Mouse (Mus musculus) liver, embryonic 12.5 days (tissue): ENCODE measurements around the gene Rnase12. TPM values are rescaled to one million over a fixed set of nuclear protein-coding genes. Genes with fewer than 3 reads are reported as not detected.

Source experiments
- ATAC-seq: fragments of 200-750 bp; cut with Nextera tagmentation; 2 replicates; pipeline ENCODE4 v1.8.0; 2017; ENCODE audit warnings: moderate number of reproducible peaks, mild to moderate bottlenecking, moderate library complexity
- H3K27ac ChIP-seq: fragments of 300-500 bp; sonication (generic); 2 replicates; pipeline ENCODE4 v1.5.1; 2016; ENCODE audit warnings: mild to moderate bottlenecking
- H3K27me3 ChIP-seq: fragments of 300-500 bp; sonication (generic); replicated peaks from 2 replicates; pipeline ENCODE4 v1.6.1; 2016; ENCODE audit warnings: mild to moderate bottlenecking, moderate library complexity
- H3K36me3 ChIP-seq: fragments of 300-500 bp; sonication (generic); 2 replicates; pipeline ENCODE4 v1.6.1; 2016; ENCODE audit warnings: mild to moderate bottlenecking, moderate library complexity
- H3K4me1 ChIP-seq: fragments of 300-500 bp; sonication (generic); 2 replicates; pipeline ENCODE4 v1.6.1; 2016
- H3K4me2 ChIP-seq: fragments of 300-500 bp; sonication (generic); 2 replicates; pipeline ENCODE4 v1.6.1; 2016; ENCODE audit warnings: mild to moderate bottlenecking, moderate library complexity
- H3K4me3 ChIP-seq: fragments of 300-500 bp; sonication (generic); 2 replicates; pipeline ENCODE4 v1.5.1; 2016; ENCODE audit warnings: mild to moderate bottlenecking, moderate library complexity
- H3K9ac ChIP-seq: fragments of 300-500 bp; sonication (generic); 2 replicates; pipeline ENCODE4 v1.6.1; 2016; ENCODE audit warnings: mild to moderate bottlenecking, moderate library complexity
- H3K9me3 ChIP-seq: fragments of 300-500 bp; sonication (generic); replicated peaks from 2 replicates; pipeline ENCODE4 v1.6.1; 2016; ENCODE audit warnings: mild to moderate bottlenecking, moderate library complexity
- WGBS: fragments of 180-500 bp; shearing (Covaris S2); methylation state at CpG from one replicate; pipeline ENCODE4 v1.1.7; 2016; ENCODE audit not compliant: insufficient replicate concordance; 5-methylcytosine and 5-hydroxymethylcytosine counted together
- polyA plus RNA-seq: library from polyadenylated mRNA; unstranded; fragments of >200 nt; fragmentation: Nextera tagmentation; extraction: Ambion mirVana; gene quantifications from 2 replicates; pipeline ENCODE4 v1.2.1, GENCODE M21; 2016

Gene Rnase12
- polyA plus RNA-seq, 1 experiment from 2014 or later, result 1.4 TPM

GRCm38 (mm10) chr14:51081035-51081434 is 23.6 kb upstream of the Rnase12 start:
- Histone ChIP-seq H3K27ac (no peak overlapping the region), H3K9ac (no peak overlapping the region), H3K4me3 (no peak overlapping the region), H3K36me3 (no peaks in the 10 kb centered on the region), H3K27me3 (peaks cover 59% of the 10 kb centered on the region), H3K9me3 (no peaks in the 10 kb centered on the region), H3K4me1 (peaks cover 36% of the 10 kb centered on the region), H3K4me2 (no peak overlapping the region)
- 63% methylated on average over 2 of the region's 2 CpGs for WGBS
- no peak for ATAC-seq

- 55% methylated on average over 1 of the region's 1 CpGs for WGBS
- no peak overlapping the region for H3K4me3 ChIP-seq
- H3K4me2 ChIP-seq, result no peak overlapping the region
- peaks cover 63% of the 10 kb centered on the region for H3K27me3 ChIP-seq
- no peak overlapping the region for H3K9ac ChIP-seq
- no peak overlapping the region for H3K27ac ChIP-seq
- no peaks in the 10 kb centered on the region for H3K36me3 ChIP-seq
- no peak for ATAC-seq
- no peaks in the 10 kb centered on the region for H3K9me3 ChIP-seq
- peaks cover 17% of the 10 kb centered on the region for H3K4me1 ChIP-seq
Observed at GRCm38 (mm10) chr14:51079180-51079579, 21.7 kb upstream of the Rnase12 start.

DNA sequence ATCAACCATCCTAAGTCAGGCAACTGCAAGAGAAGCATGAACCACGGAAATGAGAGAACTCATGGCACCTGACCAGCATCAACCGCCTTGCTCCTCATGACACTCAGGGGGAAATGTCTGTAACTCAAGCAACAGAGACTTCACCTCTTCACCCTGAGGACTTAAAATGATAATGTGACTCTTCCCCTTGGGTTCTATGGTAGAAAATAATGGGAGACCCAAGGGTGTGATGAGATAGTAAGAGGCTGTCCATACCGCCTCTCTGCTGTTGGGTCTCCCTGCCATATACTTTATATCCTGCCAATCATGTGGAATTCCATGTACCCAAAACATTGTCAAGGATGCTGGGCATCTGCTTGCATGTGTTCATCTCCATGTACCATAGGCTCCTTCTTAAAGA is 16.9 kb upstream of the Rnase12 start, which contains the start of gene Olfr750:
Gene Olfr750, minus strand, starts transcription at position 101 of the 400 bp plus-strand sequence.
- no peaks in the 10 kb centered on the region for H3K9me3 ChIP-seq
- H3K27me3 ChIP-seq, result peaks cover 34% of the 10 kb centered on the region
- no peak within 1 kb of the TSS for H3K9ac ChIP-seq
- no peak within 1 kb of the TSS for H3K27ac ChIP-seq
- no peaks in the 10 kb centered on the region for H3K36me3 ChIP-seq
- no peaks in the 10 kb centered on the region for H3K4me1 ChIP-seq
- WGBS, result 71% methylated on average over 3 of the region's 3 CpGs
- no peak within 1 kb of the TSS for H3K4me2 ChIP-seq
- H3K4me3 ChIP-seq, result no peak within 1 kb of the TSS
- no peak for ATAC-seq

GRCm38 (mm10) chr14:51069617-51070016 is 12.2 kb upstream of the Rnase12 start:
- Histone ChIP-seq H3K9me3 (no peaks in the 10 kb centered on the region), H3K36me3 (no peaks in the 10 kb centered on the region), H3K4me3 (no peak overlapping the region), H3K27me3 (peaks cover 29% of the 10 kb centered on the region; the same call in 1 of the 2 replicates), H3K9ac (no peak overlapping the region), H3K27ac (no peak overlapping the region), H3K4me1 (peaks cover 13% of the 10 kb centered on the region), H3K4me2 (no peak overlapping the region)
- 62% methylated on average over 2 of the region's 2 CpGs for WGBS
- ATAC-seq, result no peak

DNA sequence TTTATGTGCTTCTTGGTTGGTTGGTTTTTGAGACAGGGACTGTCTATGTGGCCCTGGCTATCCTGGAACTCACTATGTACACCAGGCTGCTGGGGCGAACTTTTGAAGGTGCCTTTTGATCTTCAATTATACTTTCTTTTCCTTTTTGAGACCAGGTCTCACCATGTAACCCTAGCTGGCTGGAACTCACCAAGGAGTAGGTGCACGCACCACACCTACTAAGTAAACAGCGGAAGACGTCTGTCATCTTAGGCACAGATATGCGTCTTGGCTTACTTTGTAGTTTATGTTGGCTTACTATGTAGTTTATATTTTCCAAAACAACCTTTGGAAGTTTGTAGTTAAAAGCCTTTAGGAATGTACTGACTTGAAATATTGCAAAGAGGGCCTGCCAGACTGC is 11.5 kb upstream of the Rnase12 start:
- H3K4me2 ChIP-seq, result no peak overlapping the region
- WGBS, result 74% methylated on average over 5 of the region's 5 CpGs
- H3K4me1 ChIP-seq, result peaks cover 15% of the 10 kb centered on the region
- H3K9me3 ChIP-seq, result no peaks in the 10 kb centered on the region
- H3K4me3 ChIP-seq, result no peak overlapping the region
- peaks cover 25% of the 10 kb centered on the region; the same call in 1 of the 2 replicates for H3K27me3 ChIP-seq
- no peak for ATAC-seq
- H3K9ac ChIP-seq, result no peak overlapping the region
- H3K27ac ChIP-seq, result no peak overlapping the region
- H3K36me3 ChIP-seq, result no peaks in the 10 kb centered on the region

GRCm38 (mm10) chr14:51060761-51061160 is 3.3 kb upstream of the Rnase12 start:
- Histone ChIP-seq H3K27ac (no peak overlapping the region), H3K36me3 (no peaks in the 10 kb centered on the region), H3K4me1 (peaks cover 25% of the 10 kb centered on the region), H3K27me3 (no peaks in the 10 kb centered on the region), H3K4me3 (no peak overlapping the region), H3K9ac (no peak overlapping the region), H3K9me3 (no peaks in the 10 kb centered on the region), H3K4me2 (no peak overlapping the region)
- ATAC-seq, result no peak
- 75% methylated on average over 5 of the region's 5 CpGs for WGBS

DNA sequence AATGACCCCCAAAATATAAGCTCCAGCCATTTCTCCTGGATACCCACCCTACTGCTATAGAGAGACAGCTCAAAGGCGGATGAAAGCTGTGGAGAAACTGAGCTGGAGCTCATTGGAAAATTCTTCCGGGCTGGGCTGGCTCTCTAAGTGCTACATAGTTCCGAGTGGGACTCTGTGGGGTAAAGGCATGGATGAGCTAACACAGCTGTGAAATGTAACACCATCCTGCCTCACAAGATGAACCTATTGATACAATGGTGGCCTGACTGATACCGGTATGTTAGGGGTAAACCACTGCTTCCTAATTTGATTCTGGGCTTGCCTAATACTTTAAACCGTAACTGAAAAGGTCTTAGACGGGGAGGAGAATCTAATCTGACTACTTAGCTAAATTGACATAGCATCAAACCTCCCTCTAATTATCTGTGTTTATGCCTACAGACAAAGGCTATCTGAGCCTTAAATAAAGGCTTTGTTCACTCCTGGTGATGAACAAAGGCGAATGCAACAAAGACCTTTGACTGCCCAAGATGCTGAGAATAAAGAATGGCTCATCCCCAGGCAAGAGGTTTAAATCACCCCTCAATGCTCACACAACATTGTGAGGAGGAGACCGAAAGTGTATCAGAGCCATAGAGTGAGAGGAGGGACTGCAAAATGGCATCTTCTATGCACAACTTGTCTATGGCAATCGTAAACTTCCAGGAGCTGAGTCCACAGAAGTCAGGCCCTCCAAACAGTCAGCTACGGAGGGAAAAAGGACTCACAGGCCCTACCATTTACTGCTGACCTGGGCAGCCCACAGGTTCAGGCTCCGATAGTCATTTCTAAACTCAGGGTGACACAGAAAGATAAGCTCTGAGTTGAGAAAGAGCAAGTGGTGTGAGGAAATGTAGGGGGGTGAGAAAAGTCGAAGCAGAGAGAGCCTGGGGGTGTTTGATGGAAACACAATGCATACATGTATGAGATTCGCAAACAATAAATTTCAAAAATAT is 2.9 kb downstream of the Rnase12 start:
- Histone ChIP-seq H3K27me3 (no peaks in the 10 kb centered on the region), H3K9me3 (no peaks in the 10 kb centered on the region), H3K4me3 (no peak overlapping the region), H3K9ac (no peak overlapping the region), H3K36me3 (no peaks in the 10 kb centered on the region), H3K4me2 (no peak overlapping the region), H3K4me1 (peaks cover 17% of the 10 kb centered on the region; the same call in 1 of the 2 replicates), H3K27ac (no peak overlapping the region)
- ATAC-seq, result 0 out of 2 replicates have a peak, but pooled peaks have one; percentile 40
- 48% methylated on average over 13 of the region's 13 CpGs for WGBS

DNA sequence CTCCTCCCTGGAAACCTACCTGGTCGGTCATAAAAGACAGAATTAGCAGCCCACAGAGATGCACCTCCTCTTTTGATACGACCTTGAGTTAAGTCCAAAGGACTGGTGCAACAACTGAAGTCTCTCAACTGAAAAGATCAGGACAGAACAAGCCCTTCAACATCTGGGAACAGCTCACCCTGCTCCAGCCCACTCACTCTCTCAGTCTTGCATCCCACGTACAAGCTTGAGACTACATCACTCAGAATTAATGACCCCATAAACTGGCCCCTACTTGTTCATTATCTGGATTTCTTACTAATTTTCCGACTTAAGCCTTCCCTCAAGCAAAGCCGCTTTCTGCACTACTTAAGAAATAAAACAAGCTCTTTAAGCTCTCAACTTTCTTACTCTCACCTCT is 4.3 kb downstream of the Rnase12 start:
- no peak overlapping the region for H3K4me3 ChIP-seq
- H3K27ac ChIP-seq, result no peak overlapping the region
- H3K9ac ChIP-seq, result no peak overlapping the region
- H3K27me3 ChIP-seq, result no peaks in the 10 kb centered on the region
- H3K36me3 ChIP-seq, result no peaks in the 10 kb centered on the region
- no peak for ATAC-seq
- no peaks in the 10 kb centered on the region for H3K9me3 ChIP-seq
- no peak overlapping the region for H3K4me2 ChIP-seq
- peaks cover 17% of the 10 kb centered on the region; the same call in 1 of the 2 replicates for H3K4me1 ChIP-seq
- 60% methylated on average over 5 of the region's 5 CpGs for WGBS

- Histone ChIP-seq H3K4me3 (no peak overlapping the region), H3K9me3 (no peaks in the 10 kb centered on the region), H3K36me3 (no peaks in the 10 kb centered on the region), H3K4me2 (no peak overlapping the region), H3K9ac (no peak overlapping the region), H3K4me1 (peaks cover 7% of the 10 kb centered on the region; the same call in 1 of the 2 replicates), H3K27me3 (no peaks in the 10 kb centered on the region), H3K27ac (no peak overlapping the region)
- 71% methylated on average over 5 of the region's 5 CpGs for WGBS
- ATAC-seq, result no peak
Observed at GRCm38 (mm10) chr14:51051941-51052340, 5.5 kb downstream of the Rnase12 start.

- H3K9ac ChIP-seq, result no peak within 1 kb of the TSS
- H3K36me3 ChIP-seq, result no peaks in the 10 kb centered on the region
- H3K4me3 ChIP-seq, result no peak within 1 kb of the TSS
- H3K27ac ChIP-seq, result no peak within 1 kb of the TSS
- no peaks in the 10 kb centered on the region for H3K27me3 ChIP-seq
- no peak within 1 kb of the TSS for H3K4me2 ChIP-seq
- ATAC-seq, result no peak
- peaks cover 6% of the 10 kb centered on the region; the same call in 1 of the 2 replicates for H3K4me1 ChIP-seq
- H3K9me3 ChIP-seq, result no peaks in the 10 kb centered on the region
- 61% methylated on average over 2 of the region's 2 CpGs for WGBS
Observed at GRCm38 (mm10) chr14:51050063-51050462, 7.4 kb downstream of the Rnase12 start, which contains the start of gene Rnase11. Gene Rnase11, minus strand, starts transcription at chr14:51050163.

GRCm38 (mm10) chr14:51047846-51048245 is 9.6 kb downstream of the Rnase12 start:
- Histone ChIP-seq H3K4me3 (no peak overlapping the region), H3K27ac (no peak overlapping the region), H3K9ac (no peak overlapping the region), H3K4me2 (no peak overlapping the region), H3K36me3 (no peaks in the 10 kb centered on the region), H3K27me3 (no peaks in the 10 kb centered on the region), H3K9me3 (no peaks in the 10 kb centered on the region), H3K4me1 (no peaks in the 10 kb centered on the region)
- no peak for ATAC-seq
- 20% methylated on average over 5 of the region's 5 CpGs for WGBS

- Histone ChIP-seq H3K4me2 (no peak within 1 kb of the TSS), H3K27me3 (no peaks in the 10 kb centered on the region), H3K9me3 (no peaks in the 10 kb centered on the region), H3K4me1 (no peaks in the 10 kb centered on the region), H3K4me3 (no peak within 1 kb of the TSS), H3K9ac (no peak within 1 kb of the TSS), H3K27ac (no peak within 1 kb of the TSS), H3K36me3 (no peaks in the 10 kb centered on the region)
- no peak for ATAC-seq
- WGBS, result 69% methylated on average over 6 of the region's 6 CpGs
Observed at GRCm38 (mm10) chr14:51041769-51042168, 15.7 kb downstream of the Rnase12 start, which contains the start of gene Rnase9. Gene Rnase9, minus strand, starts transcription at chr14:51041869.
